Mouse (Mus musculus): ENCODE data around the gene Fam216a.

DNA sequence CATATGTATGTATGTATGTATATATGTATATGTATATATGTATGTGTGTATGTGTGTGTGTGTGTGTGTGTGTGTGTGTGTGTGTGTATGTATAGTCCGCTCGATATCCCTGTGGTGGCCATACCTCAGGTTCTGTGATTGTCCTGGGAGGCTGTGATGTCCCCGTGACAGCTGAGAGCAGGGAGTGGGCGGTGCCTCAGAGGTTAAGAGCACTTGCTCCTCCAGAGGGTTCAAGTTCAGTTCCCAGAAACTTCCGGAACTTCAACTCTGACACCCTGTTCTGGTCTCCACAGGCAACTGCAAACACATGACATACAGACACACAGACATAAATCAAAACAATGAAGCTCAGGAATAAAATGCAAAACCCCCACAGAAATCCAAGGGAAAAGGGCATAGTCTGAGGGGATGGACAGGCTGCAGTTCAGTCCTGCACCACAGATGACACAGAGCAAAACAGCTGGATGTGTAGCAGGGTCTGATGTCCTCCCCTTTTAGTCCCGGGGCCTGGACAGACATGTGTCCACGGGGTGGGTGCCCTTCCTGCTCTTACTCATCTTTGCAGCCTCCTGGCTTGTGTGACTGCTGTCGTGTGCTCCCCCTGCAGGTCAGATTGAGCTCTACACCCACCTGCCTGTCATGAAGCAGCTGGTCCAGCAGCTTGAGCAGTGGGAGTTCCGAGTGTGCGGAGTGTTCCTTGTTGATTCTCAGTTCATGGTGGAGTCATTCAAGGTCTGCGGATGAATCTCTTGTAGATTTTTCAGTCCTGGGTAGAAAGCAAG, 7.4 kb upstream of the Fam216a start:
- TF ChIP-seq CTCF (IDR thresholded peaks at IDR 0.05; ENCODE audit: control insufficient read depth, insufficient read depth, insufficient replicate concordance, low read depth, low read length) (peak; percentile 92; the same call in 1 of the 2 replicates), POLR2A (IDR thresholded peaks at IDR 0.05; ENCODE audit: control insufficient read depth, low read depth, low read length) (no peak)
